Mouse (Mus musculus): ENCODE measurements around the gene Ilk. TPM values are rescaled to one million over a fixed set of nuclear protein-coding genes. Genes with fewer than 3 reads are reported as not detected.

Ilk gene
- polyA plus RNA-seq, 1 experiment from 2014 or later = 411 TPM

GRCm38 (mm10) chr7:105772331-105772730, 35.9 kb downstream of the Ilk start:
- Histone ChIP-seq H3K27ac (ENCODE audit: low read depth, low read length) (no peak overlapping the region), H3K36me3 (ENCODE audit: control insufficient read depth, insufficient read depth, low read length) (peaks cover 9% of the 10 kb centered on the region), H3K4me3 (ENCODE audit: low read depth, low read length) (no peak overlapping the region), H3K27me3 (ENCODE audit: control insufficient read depth, insufficient read depth, low read length) (no peaks in the 10 kb centered on the region), H3K9ac (ENCODE audit: low read depth, low read length) (no peak overlapping the region), H3K9me3 (replicated peaks; ENCODE audit: control insufficient read depth, low read length) (no peaks in the 10 kb centered on the region), H3K4me2 (no peak overlapping the region), H3K4me1 (ENCODE audit: control insufficient read depth, insufficient read depth, low read length) (peaks cover 8% of the 10 kb centered on the region)
- no peak for ATAC-seq (replicated peaks; ENCODE audit: insufficient number of reproducible peaks, low FRiP score, low TSS enrichment)
- WGBS (ENCODE audit: insufficient replicate concordance) = 91% methylated on average over 15 of the region's 15 CpGs

- Histone ChIP-seq H3K27ac (ENCODE audit: low read depth, low read length) (no peak overlapping the region), H3K9ac (ENCODE audit: low read depth, low read length) (no peak overlapping the region), H3K9me3 (replicated peaks; ENCODE audit: control insufficient read depth, low read length) (no peaks in the 10 kb centered on the region), H3K4me1 (ENCODE audit: control insufficient read depth, insufficient read depth, low read length) (peaks cover 8% of the 10 kb centered on the region), H3K4me2 (no peak overlapping the region), H3K36me3 (ENCODE audit: control insufficient read depth, insufficient read depth, low read length) (peaks cover 9% of the 10 kb centered on the region), H3K27me3 (ENCODE audit: control insufficient read depth, insufficient read depth, low read length) (no peaks in the 10 kb centered on the region), H3K4me3 (ENCODE audit: low read depth, low read length) (no peak overlapping the region)
- WGBS (ENCODE audit: insufficient replicate concordance) = 73% methylated on average over 5 of the region's 5 CpGs
- ATAC-seq (replicated peaks; ENCODE audit: insufficient number of reproducible peaks, low FRiP score, low TSS enrichment) = no peak
Observed at GRCm38 (mm10) chr7:105773041-105773440, 36.6 kb downstream of the Ilk start.

DNA sequence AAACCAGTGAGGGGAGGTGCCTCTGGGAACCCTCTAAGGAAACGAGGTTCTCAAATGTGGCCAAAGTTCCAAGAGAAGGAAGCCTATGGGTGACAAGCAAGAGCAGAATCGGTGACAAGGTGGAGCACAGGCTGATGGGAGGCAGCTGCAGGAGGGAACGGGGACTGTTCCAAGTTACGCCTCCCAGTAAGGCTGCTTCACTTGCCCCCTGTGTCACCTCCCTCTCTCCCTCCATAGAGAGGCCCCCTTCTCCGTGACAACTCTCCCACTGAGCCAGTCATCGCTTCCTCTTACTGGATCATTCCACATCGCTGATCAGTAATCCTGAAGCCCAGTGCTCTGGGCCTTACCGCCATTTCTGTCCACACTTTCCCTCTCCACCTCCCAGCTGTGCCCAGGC, 38.3 kb downstream of the Ilk start:
- H3K4me1 ChIP-seq (ENCODE audit: control insufficient read depth, insufficient read depth, low read length) = peaks cover 23% of the 10 kb centered on the region
- no peak overlapping the region for H3K27ac ChIP-seq (ENCODE audit: low read depth, low read length)
- H3K4me3 ChIP-seq (ENCODE audit: low read depth, low read length) = no peak overlapping the region
- H3K36me3 ChIP-seq (ENCODE audit: control insufficient read depth, insufficient read depth, low read length) = peaks cover 9% of the 10 kb centered on the region
- H3K9ac ChIP-seq (ENCODE audit: low read depth, low read length) = no peak overlapping the region
- 60% methylated on average over 8 of the region's 8 CpGs for WGBS (ENCODE audit: insufficient replicate concordance)
- no peak overlapping the region for H3K4me2 ChIP-seq
- no peak for ATAC-seq (replicated peaks; ENCODE audit: insufficient number of reproducible peaks, low FRiP score, low TSS enrichment)
- H3K9me3 ChIP-seq (replicated peaks; ENCODE audit: control insufficient read depth, low read length) = no peaks in the 10 kb centered on the region
- H3K27me3 ChIP-seq (ENCODE audit: control insufficient read depth, insufficient read depth, low read length) = no peaks in the 10 kb centered on the region

DNA sequence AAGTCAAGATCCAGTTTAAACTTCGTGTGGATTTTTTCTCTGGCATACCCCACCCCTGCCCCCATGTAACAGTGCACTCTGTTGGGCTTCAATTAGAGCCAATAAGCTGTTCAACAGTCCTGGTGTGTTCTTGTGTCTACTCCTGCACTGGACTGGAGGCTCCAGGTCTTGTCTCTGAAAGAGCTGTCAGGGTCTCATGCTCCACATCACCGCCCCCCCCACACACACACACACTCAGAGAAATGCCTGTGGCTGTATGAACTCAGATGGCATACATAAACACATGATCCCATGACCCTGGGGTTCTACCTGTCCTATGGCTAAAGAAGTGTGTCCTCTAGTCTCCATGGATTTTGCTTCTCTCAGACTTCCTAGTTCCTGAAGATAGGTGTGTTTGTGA, 39.6 kb downstream of the Ilk start:
- Histone ChIP-seq H3K4me1 (ENCODE audit: control insufficient read depth, insufficient read depth, low read length) (peaks cover 23% of the 10 kb centered on the region), H3K9ac (ENCODE audit: low read depth, low read length) (no peak overlapping the region), H3K27ac (ENCODE audit: low read depth, low read length) (no peak overlapping the region), H3K4me3 (ENCODE audit: low read depth, low read length) (no peak overlapping the region), H3K4me2 (no peak overlapping the region), H3K36me3 (ENCODE audit: control insufficient read depth, insufficient read depth, low read length) (peaks cover 9% of the 10 kb centered on the region), H3K27me3 (ENCODE audit: control insufficient read depth, insufficient read depth, low read length) (no peaks in the 10 kb centered on the region), H3K9me3 (replicated peaks; ENCODE audit: control insufficient read depth, low read length) (no peaks in the 10 kb centered on the region)
- 79% methylated on average over 2 of the region's 2 CpGs for WGBS (ENCODE audit: insufficient replicate concordance)
- ATAC-seq (replicated peaks; ENCODE audit: insufficient number of reproducible peaks, low FRiP score, low TSS enrichment) = no peak

GRCm38 (mm10) chr7:105777316-105777715, 40.9 kb downstream of the Ilk start:
- no peak for ATAC-seq (replicated peaks; ENCODE audit: insufficient number of reproducible peaks, low FRiP score, low TSS enrichment)
- H3K27me3 ChIP-seq (ENCODE audit: control insufficient read depth, insufficient read depth, low read length) = no peaks in the 10 kb centered on the region
- H3K9ac ChIP-seq (ENCODE audit: low read depth, low read length) = no peak overlapping the region
- H3K27ac ChIP-seq (ENCODE audit: low read depth, low read length) = peak overlapping the region; percentile 84; the same call in 1 of the 2 replicates
- peak overlapping the region; percentile 45; the same call in 1 of the 2 replicates for H3K4me2 ChIP-seq
- H3K4me1 ChIP-seq (ENCODE audit: control insufficient read depth, insufficient read depth, low read length) = peaks cover 23% of the 10 kb centered on the region
- 76% methylated on average over 1 of the region's 1 CpGs for WGBS (ENCODE audit: insufficient replicate concordance)
- peaks cover 9% of the 10 kb centered on the region for H3K36me3 ChIP-seq (ENCODE audit: control insufficient read depth, insufficient read depth, low read length)
- H3K4me3 ChIP-seq (ENCODE audit: low read depth, low read length) = no peak overlapping the region
- no peaks in the 10 kb centered on the region for H3K9me3 ChIP-seq (replicated peaks; ENCODE audit: control insufficient read depth, low read length)

GRCm38 (mm10) chr7:105777797-105778552, 41.6 kb downstream of the Ilk start:
- Histone ChIP-seq H3K36me3 (ENCODE audit: control insufficient read depth, insufficient read depth, low read length) (peaks cover 3% of the 10 kb centered on the region; the same call in 1 of the 2 replicates), H3K4me2 (peak overlapping the region; percentile 45), H3K4me3 (ENCODE audit: low read depth, low read length) (no peak overlapping the region), H3K4me1 (ENCODE audit: control insufficient read depth, insufficient read depth, low read length) (peaks cover 23% of the 10 kb centered on the region), H3K9me3 (replicated peaks; ENCODE audit: control insufficient read depth, low read length) (no peaks in the 10 kb centered on the region), H3K9ac (ENCODE audit: low read depth, low read length) (peak overlapping the region; percentile 1; the same call in 1 of the 2 replicates), H3K27ac (ENCODE audit: low read depth, low read length) (peak overlapping the region; percentile 84), H3K27me3 (ENCODE audit: control insufficient read depth, insufficient read depth, low read length) (no peaks in the 10 kb centered on the region)
- ATAC-seq (replicated peaks; ENCODE audit: insufficient number of reproducible peaks, low FRiP score, low TSS enrichment) = peak; percentile 56
- WGBS (ENCODE audit: insufficient replicate concordance) = 39% methylated on average over 13 of the region's 13 CpGs

- Histone ChIP-seq H3K9me3 (replicated peaks; ENCODE audit: control insufficient read depth, low read length) (no peaks in the 10 kb centered on the region), H3K4me3 (ENCODE audit: low read depth, low read length) (no peak overlapping the region), H3K27ac (ENCODE audit: low read depth, low read length) (peak overlapping the region; percentile 84), H3K4me2 (peak overlapping the region; percentile 45), H3K27me3 (ENCODE audit: control insufficient read depth, insufficient read depth, low read length) (no peaks in the 10 kb centered on the region), H3K4me1 (ENCODE audit: control insufficient read depth, insufficient read depth, low read length) (peaks cover 23% of the 10 kb centered on the region), H3K9ac (ENCODE audit: low read depth, low read length) (peak overlapping the region; percentile 1; the same call in 1 of the 2 replicates), H3K36me3 (ENCODE audit: control insufficient read depth, insufficient read depth, low read length) (0 out of 2 replicates have a peak, but pooled peaks cover 3% of the 10 kb centered on the region)
- peak; percentile 78 for ATAC-seq (replicated peaks; ENCODE audit: insufficient number of reproducible peaks, low FRiP score, low TSS enrichment)
- 26% methylated on average over 4 of the region's 4 CpGs for WGBS (ENCODE audit: insufficient replicate concordance)
Observed at GRCm38 (mm10) chr7:105778553-105779265, 42.3 kb downstream of the Ilk start.

DNA sequence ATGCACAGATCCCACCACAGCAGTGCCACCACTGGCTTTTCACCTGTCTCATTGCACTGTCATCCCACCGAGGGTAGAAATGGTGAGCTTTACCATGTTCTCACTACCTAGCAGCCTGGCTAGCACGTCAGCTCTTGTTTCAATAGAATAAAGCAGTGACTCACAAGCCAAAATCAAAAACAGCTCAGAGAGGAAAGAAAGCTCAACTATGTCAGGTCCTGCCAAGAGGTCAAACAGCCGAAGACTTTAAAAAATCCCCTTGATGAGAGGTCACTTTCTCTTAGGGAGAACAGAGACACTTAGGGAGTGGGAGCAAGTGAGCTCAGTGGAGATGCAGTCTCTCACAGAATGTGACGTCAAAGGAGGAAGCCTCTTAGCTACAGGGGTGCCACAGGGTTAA, 47.5 kb downstream of the Ilk start:
- Histone ChIP-seq H3K4me1 (ENCODE audit: control insufficient read depth, insufficient read depth, low read length) (peaks cover 12% of the 10 kb centered on the region), H3K9ac (ENCODE audit: low read depth, low read length) (no peak overlapping the region), H3K36me3 (ENCODE audit: control insufficient read depth, insufficient read depth, low read length) (0 out of 2 replicates have a peak, but pooled peaks cover 3% of the 10 kb centered on the region), H3K27me3 (ENCODE audit: control insufficient read depth, insufficient read depth, low read length) (0 out of 2 replicates have a peak, but pooled peaks cover under 1% of the 10 kb centered on the region), H3K9me3 (replicated peaks; ENCODE audit: control insufficient read depth, low read length) (no peaks in the 10 kb centered on the region), H3K27ac (ENCODE audit: low read depth, low read length) (no peak overlapping the region), H3K4me3 (ENCODE audit: low read depth, low read length) (no peak overlapping the region), H3K4me2 (no peak overlapping the region)
- no peak for ATAC-seq (replicated peaks; ENCODE audit: insufficient number of reproducible peaks, low FRiP score, low TSS enrichment)
- 43% methylated on average over 4 of the region's 4 CpGs for WGBS (ENCODE audit: insufficient replicate concordance)
